Mouse (Mus musculus) liver, adult 2 months (tissue): ENCODE measurements around the gene Notch4. TPM values are rescaled to one million over a fixed set of nuclear protein-coding genes. Genes with fewer than 3 reads are reported as not detected.
A peak's percentile ranks its signal among the peaks of the same experiment; 100 is the strongest.

Experiments used
- DNase-seq: peaks from one replicate; pipeline ENCODE4 v3.0.0-alpha.2; 2011; ENCODE audit warnings: low read depth, low spot score; ENCODE audit errors: extremely low read depth
- H3K27ac ChIP-seq: fragments of 200-500 bp; replicated peaks from 2 replicates; pipeline ENCODE4 v1.5.1; 2012; ENCODE audit warnings: low read depth, mild to moderate bottlenecking, control low read depth, inconsistent platforms, low read length; ENCODE audit not compliant: insufficient read depth
- H3K27me3 ChIP-seq: fragments of 200-500 bp; 2 replicates; pipeline ENCODE4 v1.6.1; 2012; ENCODE audit warnings: mild to moderate bottlenecking, moderate library complexity, low read length, inconsistent platforms; ENCODE audit not compliant: control insufficient read depth, insufficient read depth
- H3K36me3 ChIP-seq: fragments of 200-500 bp; 2 replicates; pipeline ENCODE4 v1.6.1; 2012; ENCODE audit warnings: low read length, inconsistent platforms; ENCODE audit not compliant: control insufficient read depth, insufficient read depth
- H3K4me1 ChIP-seq: fragments of 200-500 bp; 2 replicates; pipeline ENCODE4 v1.6.1; 2011; ENCODE audit warnings: low read length; ENCODE audit not compliant: control insufficient read depth, insufficient read depth
- H3K4me3 ChIP-seq: fragments of 200-500 bp; 2 replicates; pipeline ENCODE4 v1.5.1; 2011; ENCODE audit warnings: low read depth, mild to moderate bottlenecking, control low read depth, low read length, moderate library complexity; ENCODE audit not compliant: insufficient read depth
- H3K79me2 ChIP-seq: fragments of 200-500 bp; 2 replicates; pipeline ENCODE4 v1.6.1; 2012; ENCODE audit warnings: inconsistent platforms, mild to moderate bottlenecking, low read length, moderate library complexity; ENCODE audit not compliant: control insufficient read depth, insufficient read depth
- H3K9ac ChIP-seq: fragments of 200-500 bp; 2 replicates; pipeline ENCODE4 v1.6.1; 2012; ENCODE audit warnings: low read depth, mild to moderate bottlenecking, control low read depth, inconsistent platforms, low read length
- CTCF ChIP-seq: fragments of 200-500 bp; IDR thresholded peaks from 2 replicates; pipeline ENCODE4 v1.5.1; 2011; ENCODE audit warnings: low read depth, low read length, control low read depth
- POLR2A ChIP-seq: fragments of 200-500 bp; IDR thresholded peaks from 2 replicates; pipeline ENCODE4 v1.6.1; 2011; ENCODE audit warnings: low read length, control low read depth; ENCODE audit not compliant: insufficient read depth; ENCODE audit errors: extremely low read depth
- WGBS: fragments of 180-500 bp; shearing (Covaris S2); methylation state at CpG from one replicate; pipeline ENCODE4 v1.1.7; 2018; 5-methylcytosine and 5-hydroxymethylcytosine counted together
- polyA plus RNA-seq: library from polyadenylated mRNA; depleted of rRNA; stranded (reverse); fragments of >200 nt; gene quantifications from 2 replicates; pipeline ENCODE4 v1.2.3, GENCODE M21; 2012
- total RNA-seq: library from RNA; depleted of rRNA; stranded (reverse); fragments of >200 nt; gene quantifications from 2 replicates; pipeline ENCODE4 v1.2.3, GENCODE M21; 2014

Gene Notch4
- total and polyA plus RNA-seq, 2 experiments: 0.83 to 3.4 TPM

DNA sequence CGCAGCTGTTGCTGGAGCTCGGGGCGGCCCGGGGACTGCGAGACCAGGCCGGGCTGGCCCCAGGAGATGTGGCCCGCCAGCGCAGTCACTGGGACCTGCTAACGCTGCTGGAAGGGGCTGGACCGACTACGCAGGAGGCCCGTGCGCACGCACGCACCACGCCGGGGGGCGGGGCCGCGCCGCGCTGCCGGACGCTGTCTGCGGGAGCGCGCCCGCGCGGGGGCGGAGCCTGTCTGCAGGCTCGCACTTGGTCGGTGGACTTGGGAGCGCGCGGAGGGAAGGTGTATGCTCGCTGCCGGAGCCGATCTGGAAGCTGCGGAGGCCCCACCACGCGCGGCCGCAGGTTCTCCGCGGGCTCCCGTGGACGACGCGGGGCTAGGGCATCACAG lies 23.3 kb downstream of the Notch4 start:
- peak; percentile 69 for DNase-seq
- peaks cover 10% of the 10 kb centered on the region for H3K4me1 ChIP-seq
- H3K27ac ChIP-seq: peak overlapping the region; percentile 94
- WGBS: under 1% methylated on average over 48 of the region's 50 CpGs
- no peaks in the 10 kb centered on the region for H3K27me3 ChIP-seq
- no peaks in the 10 kb centered on the region for H3K79me2 ChIP-seq
- no peaks in the 10 kb centered on the region for H3K36me3 ChIP-seq
- TF ChIP-seq POLR2A (peak; percentile 96), CTCF (no peak)
- peak overlapping the region; percentile 96 for H3K9ac ChIP-seq
- peak overlapping the region; percentile 83 for H3K4me3 ChIP-seq

DNA sequence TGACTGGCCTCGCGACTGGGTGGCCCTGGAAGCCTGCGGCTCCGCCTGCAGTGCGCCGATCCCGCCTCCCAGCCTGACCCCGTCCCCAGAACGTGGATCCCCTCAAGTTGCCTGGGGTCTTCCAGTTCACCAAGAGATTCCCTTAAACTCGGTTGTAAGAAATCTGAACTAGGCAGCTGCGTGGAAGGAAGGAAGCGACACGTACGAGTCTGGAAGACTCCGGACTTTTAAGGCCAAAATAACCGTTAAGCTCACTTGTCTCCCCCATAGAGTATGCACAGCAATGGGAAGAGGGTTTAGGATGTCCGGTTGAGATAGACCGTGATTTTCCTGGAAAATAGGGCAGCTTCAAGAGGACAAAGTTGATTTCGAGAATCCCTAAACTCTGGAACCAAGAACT lies 23.7 kb downstream of the Notch4 start:
- Histone ChIP-seq H3K27me3 (no peaks in the 10 kb centered on the region), H3K4me3 (peak overlapping the region; percentile 83), H3K4me1 (peaks cover 10% of the 10 kb centered on the region), H3K9ac (peak overlapping the region; percentile 94), H3K27ac (peak overlapping the region; percentile 85), H3K79me2 (no peaks in the 10 kb centered on the region), H3K36me3 (no peaks in the 10 kb centered on the region)
- DNase-seq: no peak
- TF ChIP-seq POLR2A (no peak), CTCF (no peak)
- WGBS: under 1% methylated on average over 19 of the region's 19 CpGs

DNA sequence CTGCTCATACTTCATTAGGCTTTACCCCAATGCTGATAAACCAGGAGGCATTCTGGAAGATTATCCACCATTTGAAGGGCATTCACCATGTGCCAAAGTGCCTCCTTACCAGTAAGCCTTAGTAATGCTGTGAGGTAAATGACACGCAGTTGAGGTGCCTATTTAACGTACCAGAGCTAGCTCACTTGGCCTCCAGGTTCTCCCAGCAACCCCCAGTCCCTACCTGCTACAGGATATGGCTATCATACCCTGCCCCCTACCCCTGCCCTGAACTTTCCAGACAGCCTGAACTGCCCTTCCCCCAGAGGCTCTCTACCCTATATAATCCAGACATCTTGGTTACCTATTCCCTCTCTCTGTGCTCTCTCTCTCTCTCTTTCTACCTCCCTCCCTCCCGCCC lies 24.7 kb downstream of the Notch4 start:
- 0 out of 2 replicates have a peak overlapping the region, but pooled peaks have one; percentile 9 for H3K27ac ChIP-seq
- DNase-seq: no peak
- peaks cover 10% of the 10 kb centered on the region for H3K4me1 ChIP-seq
- 78% methylated on average over 3 of the region's 3 CpGs for WGBS
- no peak overlapping the region for H3K4me3 ChIP-seq
- no peaks in the 10 kb centered on the region for H3K79me2 ChIP-seq
- H3K27me3 ChIP-seq: no peaks in the 10 kb centered on the region
- TF ChIP-seq CTCF: no peak
- H3K9ac ChIP-seq: 0 out of 2 replicates have a peak overlapping the region, but pooled peaks have one; percentile 23
- H3K36me3 ChIP-seq: no peaks in the 10 kb centered on the region

DNA sequence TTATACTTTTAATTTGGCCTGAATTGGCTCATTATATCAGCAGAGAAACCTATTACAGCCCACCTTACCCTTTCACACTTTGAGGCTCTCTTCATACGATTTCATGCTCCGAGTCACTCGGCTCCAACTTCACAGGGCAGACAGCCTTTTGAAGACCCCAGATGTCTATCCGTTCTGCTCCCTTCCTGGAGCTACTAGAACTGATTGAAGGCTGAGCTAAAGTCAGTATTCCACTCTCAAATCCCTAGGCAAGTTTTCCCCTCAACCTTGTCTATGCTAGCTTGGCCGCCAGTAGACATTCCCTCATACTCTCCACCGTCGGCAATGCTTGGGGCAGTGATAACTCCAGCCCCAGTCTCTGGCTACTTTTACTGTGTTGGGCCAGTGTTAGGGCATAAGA lies 25.1 kb downstream of the Notch4 start:
- no peak for TF ChIP-seq POLR2A
- TF ChIP-seq CTCF: no peak
- DNase-seq: no peak
- Histone ChIP-seq H3K4me1 (peaks cover 10% of the 10 kb centered on the region), H3K4me3 (no peak overlapping the region; the same call in 1 of the 2 replicates), H3K79me2 (no peaks in the 10 kb centered on the region), H3K36me3 (no peaks in the 10 kb centered on the region), H3K9ac (no peak overlapping the region), H3K27me3 (no peaks in the 10 kb centered on the region), H3K27ac (peak overlapping the region; percentile 46; the same call in 1 of the 2 replicates)
- 72% methylated on average over 7 of the region's 7 CpGs for WGBS

DNA sequence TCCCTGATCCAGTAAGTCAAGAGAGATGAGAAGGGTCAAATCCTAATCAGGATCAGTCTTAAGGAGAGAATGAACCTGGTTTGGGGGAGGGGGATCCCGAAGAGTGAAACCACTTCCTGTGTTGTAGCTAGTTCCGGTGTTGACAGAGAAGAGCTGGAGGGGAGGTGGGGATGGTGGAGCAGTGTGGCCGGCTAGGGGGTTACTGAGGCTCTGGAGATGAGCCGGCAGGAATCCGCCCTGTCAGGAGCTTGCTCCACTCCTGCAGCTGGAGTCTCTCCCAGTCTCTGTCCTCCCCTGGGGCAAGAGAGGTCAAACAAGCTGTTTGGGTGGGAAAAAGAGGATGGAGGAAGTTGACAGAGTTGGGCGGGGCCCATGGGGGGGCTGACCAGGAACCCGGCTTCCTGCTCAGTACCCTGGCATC lies 25.6 kb downstream of the Notch4 start, which contains the start of gene Gpsm3:
TSS of gene Gpsm3 (plus strand) at position 126 of the 421 bp plus-strand sequence.
- Histone ChIP-seq H3K27me3 (no peaks in the 10 kb centered on the region), H3K27ac (peak within 1 kb of the TSS; percentile 76), H3K4me1 (peaks cover 10% of the 10 kb centered on the region), H3K79me2 (no peaks in the 10 kb centered on the region), H3K9ac (peak within 1 kb of the TSS; percentile 52), H3K4me3 (peak within 1 kb of the TSS; percentile 58), H3K36me3 (no peaks in the 10 kb centered on the region; the same call in 1 of the 2 replicates)
- TF ChIP-seq POLR2A: 0 out of 2 replicates have a peak, but pooled peaks have one; percentile 25
- no peak for TF ChIP-seq CTCF
- 20% methylated on average over 7 of the region's 7 CpGs for WGBS
- peak; percentile 17 for DNase-seq

DNA sequence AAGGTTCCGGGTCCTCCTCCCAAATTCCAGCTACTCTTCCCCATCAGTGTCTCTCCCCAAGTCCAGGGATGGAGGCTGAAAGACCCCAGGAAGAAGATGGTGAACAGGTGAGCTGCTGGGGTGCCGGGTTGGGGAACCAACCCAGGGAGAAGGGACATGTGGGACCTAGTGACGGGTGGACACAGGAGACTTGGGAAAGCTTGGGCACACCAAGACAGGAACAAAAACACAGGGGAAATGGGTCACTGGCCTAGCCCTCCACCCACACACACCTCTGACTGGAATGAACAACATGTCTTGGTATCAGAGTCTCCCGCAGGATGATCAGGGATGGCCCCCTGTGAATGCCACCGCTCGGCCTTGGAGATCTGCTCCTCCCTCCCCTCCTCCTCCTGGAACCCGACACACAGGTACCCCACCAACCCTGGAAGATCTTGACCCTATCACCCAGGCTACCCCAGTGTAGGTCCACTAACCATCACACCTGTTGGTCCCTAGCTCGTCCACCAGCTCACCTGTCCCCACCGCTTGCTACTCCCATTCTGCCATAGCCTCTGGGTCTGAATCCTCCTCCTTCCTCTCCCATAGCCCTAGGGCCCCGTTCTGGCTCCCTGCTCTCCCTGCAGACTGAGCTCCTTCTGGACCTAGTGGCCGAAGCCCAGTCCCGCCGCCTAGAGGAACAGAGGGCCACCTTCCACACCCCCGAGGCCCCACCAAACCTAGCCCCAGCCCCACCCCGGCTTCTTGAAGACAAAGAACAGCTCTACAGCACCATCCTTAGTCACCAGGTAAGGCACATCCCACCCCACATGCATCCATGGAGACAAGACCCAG lies 26.3 kb downstream of the Notch4 start:
- TF ChIP-seq POLR2A (no peak), CTCF (no peak)
- Histone ChIP-seq H3K4me1 (peaks cover 10% of the 10 kb centered on the region), H3K36me3 (no peaks in the 10 kb centered on the region; the same call in 1 of the 2 replicates), H3K27me3 (no peaks in the 10 kb centered on the region), H3K4me3 (peak overlapping the region; percentile 58), H3K27ac (peak overlapping the region; percentile 59), H3K9ac (peak overlapping the region; percentile 41), H3K79me2 (no peaks in the 10 kb centered on the region)
- no peak for DNase-seq
- 78% methylated on average over 15 of the region's 15 CpGs for WGBS
